Mouse (Mus musculus) cerebellum, postnatal 10 days (tissue): ENCODE data around the gene Nans.

Experiments used
- DNase-seq, 2 experiments: peaks; one replicate each; pipeline ENCODE4 v3.0.0; 2021; ENCODE audit warnings: mixed read lengths in 2 of 2

The Nans gene

DNA sequence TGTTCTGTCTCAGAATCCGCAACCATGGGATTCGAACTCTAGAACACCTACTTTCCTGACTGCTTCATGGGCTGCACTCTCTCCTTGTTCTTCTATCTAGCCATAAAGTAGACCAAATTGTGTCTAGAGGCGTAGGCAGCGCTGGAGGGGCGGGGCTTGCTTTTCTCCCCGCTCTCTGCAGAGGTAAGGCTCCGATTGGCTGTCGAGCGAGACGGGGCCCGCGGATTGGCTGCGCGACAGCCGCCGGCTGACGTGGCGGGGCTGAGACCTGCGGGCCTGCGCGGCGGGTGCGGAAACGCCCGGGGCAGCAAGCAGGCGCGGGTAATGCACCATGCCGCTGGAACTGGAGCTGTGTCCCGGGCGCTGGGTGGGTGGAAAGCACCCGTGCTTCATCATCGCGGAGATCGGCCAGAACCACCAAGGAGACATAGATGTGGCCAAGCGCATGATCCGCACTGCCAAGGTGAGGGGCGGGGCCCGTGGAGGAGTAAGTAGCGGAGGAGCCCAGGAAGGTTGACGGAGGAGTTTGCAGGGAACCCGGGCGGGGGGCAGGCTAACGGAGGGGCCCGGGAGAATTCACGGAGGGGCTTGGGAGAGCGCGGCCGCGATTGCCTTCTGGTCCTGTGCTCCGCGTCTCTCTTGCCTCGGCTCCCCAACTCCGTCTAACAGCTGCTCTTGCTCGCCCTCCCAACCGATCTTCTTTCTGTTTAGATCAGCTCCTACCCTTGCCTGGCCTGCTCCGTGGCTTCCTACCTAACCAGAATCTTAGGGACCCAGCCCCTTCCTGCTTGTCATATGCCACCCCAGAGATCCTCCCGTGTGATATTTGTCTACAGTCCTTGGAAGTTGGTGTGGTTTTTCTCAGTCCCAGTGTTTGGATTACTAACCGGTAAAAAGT lies at the start of gene Nans:
Gene Nans, plus strand, starts transcription at position 221 of the 898 bp plus-strand sequence.
- peak; percentile 97 to 98 for DNase-seq

DNA sequence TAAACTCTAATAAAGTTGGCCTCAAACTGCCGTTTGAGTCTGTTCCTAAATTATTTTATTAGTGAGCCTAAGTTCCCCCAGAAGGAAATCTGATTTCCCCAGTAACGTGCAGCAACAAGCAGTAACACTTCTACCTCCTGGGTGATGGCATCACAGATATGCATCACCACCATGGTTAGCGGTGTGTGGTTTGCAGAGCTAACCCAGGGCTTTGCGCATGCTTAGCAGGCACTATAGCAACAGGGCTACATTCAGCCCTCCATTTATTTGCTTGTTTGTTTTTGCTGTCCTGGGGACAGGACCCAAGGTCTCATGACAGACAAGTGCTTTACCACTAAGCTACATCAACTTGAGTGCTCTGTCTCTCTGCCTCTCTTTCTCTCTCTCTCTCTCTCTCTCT lies 46.5 kb upstream of the Nans start:
- no peak for DNase-seq

DNA sequence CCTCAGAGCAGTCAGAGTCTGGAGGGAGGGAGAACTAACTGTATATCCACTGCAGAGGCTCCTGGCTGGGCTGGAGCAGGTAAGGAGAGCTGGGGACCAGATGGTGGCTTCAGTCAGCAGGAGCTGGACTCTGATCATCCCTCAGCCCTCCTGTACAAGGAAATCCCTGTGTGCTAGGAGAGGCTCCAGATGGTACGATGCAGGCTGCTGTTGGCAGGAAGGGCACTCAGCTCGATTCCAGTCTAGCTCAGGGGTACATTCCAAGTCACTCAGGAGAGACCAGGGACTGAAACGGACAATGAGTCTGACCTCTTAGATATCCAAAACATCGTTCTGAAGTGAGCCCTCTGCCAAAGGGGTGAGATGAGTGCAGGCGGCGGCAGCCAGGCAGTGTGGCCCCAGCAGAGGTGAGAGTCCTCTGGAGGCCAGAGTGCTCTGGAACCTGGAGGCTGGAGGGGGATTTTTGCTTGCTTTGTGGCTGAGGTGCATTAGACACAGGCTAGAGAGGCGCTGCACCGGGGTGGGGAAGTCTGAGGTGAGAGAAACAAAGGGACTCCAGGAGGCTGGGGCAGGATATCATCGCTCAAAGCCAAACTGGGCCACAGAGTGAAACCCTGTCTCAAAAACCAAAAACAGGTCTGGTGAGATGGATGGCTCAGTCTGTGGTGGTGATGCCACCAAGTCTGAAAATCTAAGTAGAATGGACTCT lies 43.7 kb upstream of the Nans start:
- DNase-seq: peak; percentile 74 to 82

- no peak for DNase-seq
Observed at GRCm38 (mm10) chr4:46447461-46447860, 41.6 kb upstream of the Nans start.

- peak; percentile 87 to 92 for DNase-seq
Observed at GRCm38 (mm10) chr4:46448886-46449285, 40.2 kb upstream of the Nans start.

DNA sequence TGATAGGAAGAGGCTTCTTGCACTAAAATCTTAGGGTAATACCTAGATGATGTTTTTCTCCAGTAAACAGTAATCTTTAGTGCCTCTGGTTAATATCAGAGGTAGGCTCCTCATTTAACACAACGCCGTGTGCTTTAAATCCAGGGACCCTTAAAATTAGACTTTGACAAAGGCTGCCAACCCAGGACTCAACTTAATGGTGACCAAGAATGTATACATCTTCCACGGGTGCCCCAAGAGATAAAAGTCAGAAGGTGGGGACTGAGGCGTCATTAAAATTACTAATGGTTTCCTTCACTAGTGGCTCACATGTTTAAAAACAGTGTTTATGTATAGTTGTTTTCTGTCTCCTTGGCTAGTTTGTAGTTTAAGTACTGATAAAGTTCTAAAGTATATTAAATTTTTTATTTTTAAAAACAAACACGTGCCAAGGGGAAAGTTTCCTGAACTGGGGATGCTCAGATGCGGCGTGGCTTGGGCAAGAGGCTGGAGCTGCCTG lies 39.0 kb upstream of the Nans start:
- no peak for DNase-seq

GRCm38 (mm10) chr4:46450519-46451131 lies 38.4 kb upstream of the Nans start, which contains the start of gene Anp32b:
Anp32b (plus strand) TSS chr4:46450902.
- peak; percentile 97 for DNase-seq

DNA sequence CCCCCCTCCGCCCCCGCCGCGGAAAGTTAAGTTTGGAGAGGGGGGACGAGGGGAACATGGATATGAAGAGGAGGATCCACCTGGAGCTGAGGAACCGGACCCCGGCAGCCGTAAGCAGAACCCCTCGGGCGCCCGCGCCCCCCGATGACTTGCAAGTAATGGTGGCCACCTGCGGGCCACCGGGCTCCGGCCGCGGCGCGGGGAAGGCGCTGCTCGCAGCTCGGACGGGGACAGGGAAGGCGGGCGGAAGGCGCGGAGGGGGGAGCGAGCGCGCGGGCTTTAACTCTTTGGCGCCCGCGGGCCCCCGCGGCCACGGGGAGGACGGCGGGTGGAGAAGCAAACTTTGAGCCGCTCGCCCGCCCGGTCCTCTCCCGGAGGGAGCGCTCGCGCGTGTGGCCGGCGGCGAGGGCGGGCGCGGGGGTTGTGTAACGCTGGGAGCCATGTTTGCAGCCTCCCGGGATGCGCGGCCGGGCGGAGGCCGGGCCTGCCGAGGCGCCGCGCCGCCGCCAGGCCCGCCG lies 37.7 kb upstream of the Nans start:
- peak; percentile 83 to 85 for DNase-seq

- peak; percentile 84 to 88 for DNase-seq
Observed at GRCm38 (mm10) chr4:46451758-46452480, 37.1 kb upstream of the Nans start.

DNA sequence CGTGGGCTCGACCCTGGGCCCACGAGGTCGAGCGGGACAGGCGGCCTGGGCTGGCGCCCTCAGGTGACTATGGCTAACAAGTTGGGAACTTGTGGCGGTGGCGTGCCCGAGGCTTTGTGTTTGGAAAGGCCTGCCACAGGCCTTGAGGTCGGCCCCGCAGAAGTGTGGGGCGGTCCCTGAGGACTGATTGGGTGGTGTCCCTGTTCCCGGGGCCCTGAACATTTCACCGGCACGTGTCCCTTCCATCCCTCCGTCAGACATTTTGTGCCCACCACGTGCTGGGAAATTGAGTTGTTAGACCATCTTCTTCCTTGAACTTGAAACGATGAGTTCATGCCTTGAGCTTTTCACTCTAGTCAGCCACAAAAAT lies 36.6 kb upstream of the Nans start:
- peak; percentile 68 for DNase-seq

GRCm38 (mm10) chr4:46452855-46453719 lies 36.0 kb upstream of the Nans start:
- DNase-seq: no peak

DNA sequence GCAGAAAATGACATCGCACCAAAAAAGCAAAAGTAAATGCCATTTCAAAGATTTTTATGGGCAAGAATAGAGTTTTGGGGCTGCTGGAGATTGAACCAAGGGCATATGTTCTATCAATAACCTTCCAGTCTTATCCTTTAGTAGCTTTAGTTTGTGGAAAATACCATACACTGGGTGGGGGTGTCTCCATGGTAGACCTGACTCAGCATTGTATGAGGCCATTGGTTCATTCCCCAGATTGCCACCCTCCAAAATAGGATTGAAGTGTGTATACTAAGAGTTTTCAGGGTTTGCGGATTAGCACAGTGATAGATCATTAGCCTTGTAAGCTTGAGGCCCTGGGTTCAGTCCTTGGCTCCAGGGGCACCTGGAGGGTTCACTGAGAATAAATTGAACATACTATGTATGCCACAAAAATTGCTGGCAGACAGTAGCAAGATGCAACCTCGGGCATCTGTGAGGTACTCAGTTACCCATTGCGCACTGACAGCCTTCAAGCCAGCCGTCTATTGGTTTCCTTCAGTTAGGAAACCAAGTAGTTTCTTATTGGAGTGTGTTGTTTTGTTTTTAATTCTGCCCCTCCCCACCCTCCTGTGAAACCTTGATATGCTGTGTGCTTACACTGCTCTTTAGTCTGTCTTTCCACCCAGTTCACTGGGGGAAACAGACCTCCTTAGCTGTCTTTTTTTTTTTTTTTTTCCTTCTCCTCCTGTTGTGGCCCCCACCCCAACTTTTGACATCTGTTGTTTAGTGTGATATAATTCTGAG lies 34.8 kb upstream of the Nans start:
- DNase-seq: no peak

DNA sequence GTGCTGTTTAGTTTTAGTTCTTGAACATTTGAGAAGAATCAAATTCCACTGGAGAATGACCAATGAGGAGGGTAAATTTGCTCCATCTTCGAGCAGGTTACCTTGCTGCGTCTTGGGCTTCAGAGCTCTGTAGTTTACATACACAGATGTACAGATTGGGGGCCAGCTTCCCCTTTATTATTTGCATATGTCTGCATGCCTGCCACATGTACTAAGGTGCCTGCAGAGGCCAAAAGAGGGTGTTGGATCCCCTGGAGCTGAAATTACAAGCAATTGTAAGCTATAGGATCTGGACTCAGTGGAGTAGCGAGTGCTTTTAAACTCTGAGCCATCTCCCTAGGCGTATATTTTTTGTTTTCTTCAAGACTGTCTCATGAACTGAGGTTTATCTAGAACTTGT lies 32.3 kb upstream of the Nans start:
- no peak for DNase-seq

DNA sequence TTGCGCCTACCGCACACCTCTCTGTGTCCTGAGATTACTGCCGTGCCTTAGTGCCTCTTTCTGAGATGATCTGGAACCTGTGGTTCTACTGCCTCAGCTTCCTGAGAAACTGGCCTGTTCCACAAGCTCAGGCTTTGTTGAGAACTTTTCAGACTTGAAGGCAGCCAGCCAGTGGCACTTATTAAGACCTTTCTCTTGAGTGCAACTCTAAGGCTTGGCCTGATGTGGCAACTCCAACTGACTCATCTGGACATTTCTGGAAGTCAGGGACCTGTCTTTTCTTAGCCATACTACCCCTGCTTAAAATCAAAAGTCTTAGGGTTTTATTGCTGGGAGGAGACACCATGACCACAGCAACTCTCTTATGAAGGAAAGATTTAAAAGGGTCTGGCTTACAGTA lies 31.9 kb upstream of the Nans start:
- no peak for DNase-seq

DNA sequence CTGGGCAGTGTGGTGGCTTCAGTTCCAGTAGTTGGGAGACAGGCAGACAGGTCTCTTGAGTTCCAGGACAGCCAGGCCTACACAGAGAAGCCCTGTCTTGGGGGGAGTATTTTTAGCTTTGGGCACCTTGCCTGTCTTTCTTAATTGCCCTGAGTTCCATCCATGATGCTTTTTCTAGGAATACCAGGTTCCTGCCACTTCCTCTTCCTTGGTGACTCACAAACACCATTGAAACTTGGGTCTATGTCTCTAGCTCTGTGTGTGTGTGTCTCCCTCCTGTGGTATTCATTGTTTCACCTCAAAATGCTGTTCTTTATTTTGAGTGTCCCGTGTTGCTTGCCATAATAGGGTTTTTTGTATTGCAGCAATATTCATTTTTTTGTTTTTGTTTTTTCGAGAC lies 30.6 kb upstream of the Nans start:
- DNase-seq: no peak

- peak; percentile 69 for DNase-seq
Observed at GRCm38 (mm10) chr4:46463130-46463830, 25.8 kb upstream of the Nans start.

DNA sequence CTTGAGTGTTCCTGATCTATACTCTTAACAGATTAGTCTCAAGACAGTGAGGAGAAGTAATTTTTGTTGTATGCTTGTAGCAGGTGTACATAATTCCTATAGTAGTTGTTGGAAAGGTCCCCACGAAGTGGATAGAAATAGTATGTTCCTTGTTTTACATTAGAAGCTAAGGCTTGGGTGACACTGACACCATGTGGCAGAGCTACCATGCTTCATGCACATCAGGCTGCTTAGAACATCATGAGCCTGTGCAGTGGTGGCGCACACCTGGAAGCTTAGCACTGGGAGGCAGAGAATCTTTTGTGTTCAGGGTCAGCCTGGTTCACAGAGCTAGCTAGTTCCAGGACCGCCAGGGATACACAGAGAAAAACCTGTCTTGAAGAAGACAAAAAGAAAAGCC lies 23.3 kb upstream of the Nans start:
- DNase-seq: no peak

GRCm38 (mm10) chr4:46475101-46475500 lies 13.9 kb upstream of the Nans start:
- DNase-seq: no peak

- no peak for DNase-seq
Observed at GRCm38 (mm10) chr4:46479081-46479480, 10.0 kb upstream of the Nans start.
